Mouse (Mus musculus): ENCODE results near the gene Mdh2. TPM values are rescaled to one million over a fixed set of nuclear protein-coding genes. Genes with fewer than 3 reads are reported as not detected.

Gene Mdh2
- 264 and 269 TPM in 2 replicates for polyA plus RNA-seq (2012; rRNA removed)

DNA sequence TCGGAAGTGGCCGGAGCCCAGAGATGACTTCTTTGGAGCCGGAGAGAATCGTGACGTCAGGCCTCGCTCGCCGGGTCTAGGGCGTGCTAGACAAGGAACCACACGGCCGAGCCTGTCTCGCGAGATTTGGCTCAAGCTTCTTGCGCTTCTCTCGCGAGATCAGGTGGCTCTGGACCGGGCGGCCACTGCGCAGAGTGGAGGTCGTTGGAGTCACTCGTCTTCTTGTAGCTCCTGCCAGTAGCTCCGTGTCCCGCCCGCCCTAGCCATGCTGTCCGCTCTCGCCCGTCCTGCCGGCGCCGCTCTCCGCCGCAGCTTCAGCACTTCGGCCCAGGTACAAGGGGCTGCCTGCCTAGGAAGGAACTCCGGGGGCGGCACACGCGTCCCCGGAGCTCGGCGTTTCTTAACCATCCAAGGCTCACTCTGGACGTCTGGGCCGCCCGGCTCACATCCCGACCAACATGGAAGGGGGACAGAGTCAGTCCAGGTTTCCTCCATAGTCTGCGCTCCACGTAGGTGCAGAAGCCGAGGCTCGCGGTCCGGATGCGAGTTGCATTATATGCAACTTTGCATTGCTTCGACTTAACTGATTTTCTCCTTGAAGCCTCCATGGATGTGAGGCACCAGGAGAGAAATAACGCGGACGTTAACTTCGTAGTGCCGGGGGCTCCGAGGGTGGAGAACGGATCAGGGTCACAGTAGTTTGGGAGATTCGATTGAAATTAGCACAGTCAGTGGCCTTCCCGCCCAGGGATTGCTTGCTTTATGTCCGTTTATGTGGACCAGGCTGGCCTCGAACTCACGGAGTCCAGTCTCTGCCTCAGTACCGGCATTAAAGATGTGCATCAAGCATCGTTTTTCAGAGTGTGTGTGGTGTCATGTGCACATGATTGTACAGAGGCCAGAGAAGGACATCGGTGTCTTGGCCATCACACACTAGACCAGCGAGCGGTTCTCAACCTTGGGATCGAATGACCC is at the start of gene Mdh2:
Gene Mdh2, plus strand, starts transcription at position 10 of the 975 bp plus-strand sequence.
- DNase-seq (ENCODE audit: low spot score) = peak; percentile 89

GRCm38 (mm10) chr5:135729351-135729750 is 48.9 kb upstream of the Mdh2 start:
- no peak for DNase-seq (ENCODE audit: low spot score)

GRCm38 (mm10) chr5:135730278-135730677 is 48.0 kb upstream of the Mdh2 start:
- DNase-seq (ENCODE audit: low spot score) = no peak

DNA sequence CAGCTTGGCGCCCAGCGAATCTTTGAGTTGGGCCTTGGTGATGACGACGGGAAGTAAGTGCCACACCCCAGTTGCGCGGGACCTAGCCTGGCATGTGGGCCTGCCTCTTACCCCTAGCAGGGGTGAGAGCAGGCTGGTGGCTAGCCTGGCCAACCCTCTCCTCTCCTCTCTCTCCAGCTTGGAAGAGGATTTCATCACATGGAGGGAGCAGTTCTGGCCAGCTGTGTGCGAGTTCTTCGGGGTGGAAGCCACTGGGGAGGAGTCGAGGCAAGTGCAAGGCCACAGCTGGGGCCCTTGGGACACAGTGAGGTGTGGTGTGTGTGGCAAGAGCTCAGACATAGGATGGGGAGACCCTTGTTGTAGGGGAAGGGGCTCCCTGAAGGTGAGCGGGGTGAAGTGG is 47.4 kb upstream of the Mdh2 start:
- no peak for DNase-seq (ENCODE audit: low spot score)

GRCm38 (mm10) chr5:135731322-135731721 is 47.0 kb upstream of the Mdh2 start:
- no peak for DNase-seq (ENCODE audit: low spot score)

DNA sequence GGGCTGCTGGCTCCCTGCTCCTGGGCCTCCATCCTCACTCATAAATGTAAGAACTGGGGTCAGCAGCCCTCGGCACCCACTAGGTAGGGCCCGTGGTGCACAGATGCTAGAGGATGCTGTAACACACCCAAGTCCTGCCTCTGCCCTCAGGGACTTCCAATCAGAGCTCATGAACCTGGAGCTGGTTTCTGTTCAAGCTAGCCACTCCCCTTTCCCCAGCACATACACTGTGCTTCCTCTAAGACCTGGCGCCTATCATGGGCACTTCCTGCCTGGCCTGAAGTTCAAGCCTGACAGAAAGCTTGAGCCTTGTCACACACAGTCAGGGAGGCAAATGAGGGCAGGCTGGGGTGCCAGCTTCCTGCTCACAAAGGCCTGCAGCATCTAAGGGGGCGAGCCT is 45.2 kb upstream of the Mdh2 start:
- no peak for DNase-seq (ENCODE audit: low spot score)

DNA sequence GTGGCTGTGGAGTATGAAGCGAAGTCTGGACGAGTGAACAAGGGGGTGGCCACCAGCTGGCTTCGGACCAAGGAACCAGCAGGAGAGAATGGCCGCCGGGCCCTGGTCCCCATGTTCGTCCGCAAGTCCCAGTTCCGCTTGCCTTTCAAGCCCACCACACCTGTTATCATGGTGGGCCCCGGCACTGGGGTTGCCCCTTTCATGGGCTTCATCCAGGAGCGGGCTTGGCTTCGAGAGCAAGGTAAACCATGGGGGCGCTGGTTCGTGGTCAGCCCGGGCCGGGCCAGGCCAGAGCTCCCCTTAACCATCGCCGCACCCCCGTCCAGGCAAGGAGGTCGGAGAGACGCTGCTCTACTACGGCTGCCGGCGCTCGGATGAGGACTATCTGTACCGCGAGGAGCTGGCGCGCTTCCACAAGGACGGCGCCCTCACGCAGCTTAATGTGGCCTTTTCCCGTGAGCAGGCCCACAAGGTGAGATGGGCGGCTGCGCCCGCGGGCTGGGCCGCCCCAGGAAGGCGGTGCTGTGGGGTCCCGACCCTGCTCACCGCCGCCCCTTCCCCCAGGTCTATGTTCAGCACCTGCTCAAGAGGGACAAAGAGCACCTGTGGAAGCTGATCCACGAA is 44.1 kb upstream of the Mdh2 start:
- no peak for DNase-seq (ENCODE audit: low spot score)

DNA sequence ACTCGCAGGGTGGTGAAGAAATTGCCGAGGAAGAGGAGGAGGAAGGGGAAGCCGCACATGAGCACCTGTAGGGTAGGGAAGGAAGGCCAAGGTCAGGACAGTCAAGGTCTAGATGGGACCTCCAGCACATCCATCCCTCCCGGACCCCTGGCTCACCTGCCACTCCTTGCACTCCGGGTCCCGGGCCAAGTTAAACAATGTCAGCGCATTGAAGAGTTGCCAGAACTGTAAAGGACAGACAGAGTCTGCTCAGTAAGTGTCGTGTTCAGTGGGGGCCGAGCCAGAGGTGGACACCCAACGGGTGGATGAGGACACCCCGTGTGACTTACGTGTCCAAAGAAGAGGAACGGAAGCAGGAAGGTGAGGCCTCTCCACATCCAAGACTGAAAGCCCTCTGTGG is 42.5 kb upstream of the Mdh2 start:
- no peak for DNase-seq (ENCODE audit: low spot score)

DNA sequence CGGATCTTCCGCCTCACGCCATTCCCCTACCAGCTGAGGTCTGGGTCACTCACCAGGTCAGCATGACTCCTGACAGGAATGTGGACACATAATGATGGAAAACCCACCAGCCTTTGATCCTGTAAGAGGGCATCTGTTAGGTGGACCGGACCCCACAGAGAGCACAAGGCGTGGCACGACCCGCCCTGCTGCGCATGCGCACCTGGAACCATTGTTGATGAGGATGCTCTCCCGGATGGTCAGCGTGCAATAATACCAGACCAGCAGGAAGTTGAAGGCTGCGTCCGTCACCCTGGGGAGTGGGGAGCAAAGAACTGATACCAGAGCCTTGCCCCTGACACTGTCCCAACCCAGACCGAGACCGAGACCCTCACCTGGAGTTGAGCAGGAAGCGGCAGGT is 41.7 kb upstream of the Mdh2 start:
- DNase-seq (ENCODE audit: low spot score) = no peak

GRCm38 (mm10) chr5:135737154-135737553 is 41.1 kb upstream of the Mdh2 start:
- no peak for DNase-seq (ENCODE audit: low spot score)

GRCm38 (mm10) chr5:135738266-135738665 is 40.0 kb upstream of the Mdh2 start:
- DNase-seq (ENCODE audit: low spot score) = no peak

DNA sequence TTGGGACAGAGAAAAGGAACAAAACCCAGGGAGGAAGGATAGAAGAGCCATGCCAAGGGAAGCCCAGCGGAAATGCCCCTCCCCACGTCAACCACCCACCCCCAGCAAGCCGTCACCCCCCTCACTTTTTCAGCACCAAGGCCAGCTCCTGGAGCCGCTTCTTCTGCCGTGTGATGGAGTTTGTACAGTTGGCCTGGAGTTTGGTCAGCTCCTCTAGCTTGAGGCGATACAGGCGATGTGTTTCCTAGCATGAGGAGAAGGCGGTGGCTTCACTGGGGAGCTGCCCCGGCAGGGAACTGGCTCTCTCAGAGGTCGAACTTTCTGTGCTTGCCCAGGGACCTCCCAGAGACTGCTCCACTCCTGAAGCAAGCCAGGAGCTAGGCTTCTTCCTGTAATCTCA is 36.1 kb upstream of the Mdh2 start:
- DNase-seq (ENCODE audit: low spot score) = no peak

DNA sequence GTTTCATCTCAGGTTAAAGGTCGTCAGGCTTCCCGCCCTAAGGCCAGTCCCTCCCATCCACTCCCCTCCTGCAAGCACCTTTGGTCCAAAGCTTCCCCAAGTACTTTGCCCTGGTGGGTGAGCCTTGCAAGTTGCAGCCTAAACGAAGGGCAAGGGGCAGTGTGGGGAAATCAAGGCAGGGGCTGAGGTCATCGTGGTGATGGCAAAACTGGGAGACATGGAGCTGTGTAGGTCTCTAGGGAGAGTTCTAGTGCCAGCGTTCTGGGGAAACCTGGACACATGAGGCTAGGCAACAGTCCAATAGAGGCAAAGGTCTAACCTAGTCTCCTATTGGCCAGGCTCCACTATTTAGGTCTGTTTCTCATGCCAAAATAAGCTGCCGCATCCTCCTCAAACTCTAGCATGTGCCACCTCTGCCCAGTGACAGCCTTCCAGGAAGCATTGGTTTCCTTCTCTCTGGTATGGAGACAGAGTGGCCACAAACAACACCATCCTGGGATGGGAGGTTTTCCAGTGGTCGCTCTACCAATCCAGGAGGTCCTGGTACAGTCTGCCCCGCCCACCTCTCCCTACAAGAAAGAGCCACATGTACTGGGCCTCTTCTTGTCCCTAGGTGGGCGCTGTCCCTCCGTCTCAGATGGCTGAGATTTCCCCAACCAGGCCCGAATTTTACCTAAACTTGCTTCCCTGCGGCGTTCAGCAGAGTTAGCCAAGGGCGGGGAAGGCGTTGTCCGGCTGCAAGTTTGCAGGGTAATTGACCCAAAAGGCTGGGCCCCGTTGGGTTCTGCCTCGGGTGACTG is 35.1 kb upstream of the Mdh2 start:
- DNase-seq (ENCODE audit: low spot score) = no peak

GRCm38 (mm10) chr5:135743741-135744609 is 34.3 kb upstream of the Mdh2 start, which contains the start of gene Tmem120a:
Tmem120a (minus strand) TSS chr5:135744448.
- peak; percentile 96 for DNase-seq (ENCODE audit: low spot score)

DNA sequence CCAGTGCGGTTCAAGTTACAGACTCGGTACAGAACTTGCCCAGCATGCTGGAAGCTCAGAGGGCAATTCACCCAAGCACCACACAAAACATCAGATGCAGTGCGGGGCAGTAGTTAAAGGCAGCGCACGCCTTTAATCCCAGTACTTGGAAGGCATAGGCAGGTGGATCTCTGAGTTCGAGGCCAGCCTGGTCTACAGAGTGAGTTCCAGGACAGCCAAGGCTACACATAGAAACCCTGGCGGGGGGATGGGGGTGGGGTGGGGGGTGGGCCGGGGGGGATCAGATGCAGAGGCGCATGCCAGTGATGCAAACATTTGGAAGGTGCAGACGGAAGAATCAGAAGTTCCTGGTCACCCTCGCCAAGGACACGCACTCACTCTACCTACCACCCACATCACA is 33.5 kb upstream of the Mdh2 start:
- DNase-seq (ENCODE audit: low spot score) = no peak

DNA sequence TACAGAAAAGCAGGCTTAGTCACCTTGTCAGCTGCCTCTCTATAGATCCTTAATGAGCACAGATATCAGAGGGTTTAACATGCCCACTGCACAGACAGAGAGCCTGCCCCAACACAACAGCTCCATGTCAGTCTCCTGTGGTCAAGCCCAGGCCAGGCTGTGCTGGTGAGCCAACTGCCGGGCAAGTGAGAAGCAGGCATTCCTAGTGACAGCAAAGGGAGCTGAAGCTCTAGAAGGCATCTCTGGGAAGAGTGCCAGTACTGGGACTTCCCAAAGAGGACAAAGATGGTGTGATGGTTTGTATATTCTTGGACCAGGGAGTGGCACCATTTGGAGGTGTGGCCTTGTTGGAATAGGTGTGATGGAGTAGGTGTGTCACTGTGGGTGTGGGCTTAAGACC is 27.2 kb upstream of the Mdh2 start:
- no peak for DNase-seq (ENCODE audit: low spot score)

- no peak for DNase-seq (ENCODE audit: low spot score)
These were observed 26.7 kb upstream of the Mdh2 start for GRCm38 (mm10) chr5:135751595-135751994.

DNA sequence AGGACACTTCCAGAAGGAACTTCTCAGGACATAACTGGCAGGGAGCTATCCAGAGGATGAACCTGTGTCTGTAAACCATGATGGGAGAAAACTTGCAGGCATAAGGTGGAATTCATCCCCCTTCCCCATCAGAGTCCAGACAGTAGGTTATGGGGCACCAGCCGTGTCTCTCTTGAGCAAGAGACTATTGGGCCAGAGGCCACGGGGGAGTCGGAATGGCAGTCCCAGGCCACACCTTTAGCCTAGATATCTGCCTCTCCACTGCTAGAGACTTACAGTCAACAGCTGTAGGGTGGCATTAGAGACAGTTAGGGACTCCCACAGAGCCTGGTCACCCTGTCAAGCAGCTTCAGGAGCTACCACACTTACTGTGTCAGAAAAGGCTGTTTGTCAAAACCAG is 16.4 kb upstream of the Mdh2 start:
- no peak for DNase-seq (ENCODE audit: low spot score)

- no peak for DNase-seq (ENCODE audit: low spot score)
These were observed 14.8 kb upstream of the Mdh2 start for GRCm38 (mm10) chr5:135763526-135763925.

DNA sequence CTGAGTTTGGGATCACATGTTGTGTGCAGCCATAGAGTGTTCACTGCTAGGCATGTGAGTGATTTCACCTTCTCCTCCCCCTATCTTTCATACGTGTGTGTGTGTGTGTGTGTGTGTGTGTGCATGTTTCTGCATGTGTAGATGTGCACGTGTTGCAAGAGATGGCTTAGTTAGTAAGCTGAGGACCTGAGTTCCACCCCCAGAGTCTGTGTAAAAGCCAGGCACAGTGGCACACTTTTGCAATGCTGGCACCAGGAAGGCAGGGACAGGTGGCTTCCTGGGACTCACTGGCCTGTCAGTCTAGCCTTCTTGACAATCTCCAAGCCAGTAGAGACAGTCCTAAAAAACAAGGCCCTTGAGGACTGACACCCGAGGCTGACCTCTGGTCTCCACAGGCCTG is 13.3 kb upstream of the Mdh2 start:
- DNase-seq (ENCODE audit: low spot score) = no peak

DNA sequence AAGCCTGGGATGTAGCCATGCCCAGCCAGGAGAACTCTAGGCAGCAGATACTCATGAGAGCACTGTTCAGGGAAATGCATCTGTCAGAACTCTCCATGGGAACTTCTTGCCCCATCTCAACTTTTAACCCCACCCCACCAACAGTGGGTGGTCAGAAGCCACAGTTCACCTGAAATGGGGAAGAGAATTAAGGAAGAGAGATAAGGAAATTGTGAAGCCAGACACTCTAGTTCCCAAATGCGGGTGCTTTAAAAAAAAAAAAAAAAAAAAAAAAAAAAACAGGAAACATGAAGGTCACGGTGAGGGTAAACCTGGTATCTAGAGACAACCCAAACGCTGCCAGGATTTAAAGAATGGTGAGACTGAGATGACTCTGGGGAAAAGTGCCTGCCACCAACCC is 5.8 kb upstream of the Mdh2 start:
- DNase-seq (ENCODE audit: low spot score) = no peak
